Comparison of ENCODE assay signal across 8 mouse cellular contexts in genomic region chr8:78741965-78742364, GRCm38 (mm10).
A peak's percentile ranks its signal among the peaks of the same experiment; 100 is the strongest.
DNase-seq lines count a peak whose midpoint lies in the region; ATAC-seq and TF ChIP-seq lines count a peak whose summit lies in the region.

No protein-coding gene starts in this region.

- DNase-seq in lung, postnatal 10 days = no peak
- DNase-seq in hindbrain, postnatal 0 days (ENCODE audit: low spot score) = peak; percentile 74
- DNase-seq in gastrocnemius, adult 18-20 months (ENCODE audit: low spot score) = no peak
- no peak for DNase-seq in ovary, postnatal 36 days (ENCODE audit: low spot score)
- DNase-seq in right cerebral cortex, postnatal 4 days = no peak

- no peak overlapping the region for H3K4me3 ChIP-seq in lung, embryonic 15.5 days
- H3K4me3 ChIP-seq in embryonic facial prominence, embryonic 15.5 days (replicated peaks) = no peak overlapping the region
- no peak overlapping the region for H3K4me3 ChIP-seq in hindbrain, postnatal 0 days (ENCODE audit: low read length)
- H3K4me3 ChIP-seq in neural tube, embryonic 14.5 days (ENCODE audit: low read depth, low read length) = no peak overlapping the region

- H3K27me3 ChIP-seq in lung, embryonic 15.5 days = no peaks in the 10 kb centered on the region
- H3K27me3 ChIP-seq in embryonic facial prominence, embryonic 15.5 days = no peaks in the 10 kb centered on the region
- no peaks in the 10 kb centered on the region for H3K27me3 ChIP-seq in hindbrain, postnatal 0 days (ENCODE audit: insufficient read depth, low read length)
- H3K27me3 ChIP-seq in neural tube, embryonic 14.5 days (ENCODE audit: control insufficient read depth, insufficient read depth, low read length) = no peaks in the 10 kb centered on the region

- no peaks in the 10 kb centered on the region for H3K9me3 ChIP-seq in lung, embryonic 15.5 days
- H3K9me3 ChIP-seq in embryonic facial prominence, embryonic 15.5 days (replicated peaks) = no peaks in the 10 kb centered on the region
- no peaks in the 10 kb centered on the region for H3K9me3 ChIP-seq in hindbrain, postnatal 0 days (ENCODE audit: low read length)
- no peaks in the 10 kb centered on the region for H3K9me3 ChIP-seq in neural tube, embryonic 14.5 days (ENCODE audit: control insufficient read depth, low read length)

- H3K4me1 ChIP-seq in lung, embryonic 15.5 days = peaks cover 26% of the 10 kb centered on the region
- H3K4me1 ChIP-seq in embryonic facial prominence, embryonic 15.5 days = peaks cover 36% of the 10 kb centered on the region
- peaks cover 9% of the 10 kb centered on the region; the same call in 1 of the 2 replicates for H3K4me1 ChIP-seq in hindbrain, postnatal 0 days (ENCODE audit: insufficient read depth, low read length)
- no peaks in the 10 kb centered on the region for H3K4me1 ChIP-seq in neural tube, embryonic 14.5 days (ENCODE audit: control insufficient read depth, insufficient read depth, low read length)

- H3K4me2 ChIP-seq in lung, embryonic 15.5 days = peak overlapping the region; percentile 20; the same call in 1 of the 2 replicates
- no peak overlapping the region; the same call in 1 of the 2 replicates for H3K4me2 ChIP-seq in embryonic facial prominence, embryonic 15.5 days (replicated peaks)
- H3K4me2 ChIP-seq in hindbrain, postnatal 0 days (ENCODE audit: low read depth, low read length) = peak overlapping the region; percentile 13; the same call in 1 of the 2 replicates
- H3K4me2 ChIP-seq in neural tube, embryonic 14.5 days (ENCODE audit: low read depth, low read length) = no peak overlapping the region

- H3K36me3 ChIP-seq in lung, embryonic 15.5 days = no peaks in the 10 kb centered on the region
- H3K36me3 ChIP-seq in embryonic facial prominence, embryonic 15.5 days = no peaks in the 10 kb centered on the region
- no peaks in the 10 kb centered on the region for H3K36me3 ChIP-seq in hindbrain, postnatal 0 days (ENCODE audit: insufficient read depth, low read length)
- H3K36me3 ChIP-seq in neural tube, embryonic 14.5 days (ENCODE audit: control insufficient read depth, insufficient read depth, low read length) = no peaks in the 10 kb centered on the region

- WGBS in lung, embryonic 15.5 days = 5% methylated on average over 3 of the region's 3 CpGs
- WGBS in embryonic facial prominence, embryonic 15.5 days = 2% methylated on average over 3 of the region's 3 CpGs
- WGBS in hindbrain, postnatal 0 days = 17% methylated on average over 3 of the region's 3 CpGs
- 43% methylated on average over 3 of the region's 3 CpGs for WGBS in neural tube, embryonic 14.5 days

- peak; percentile 50 for ATAC-seq in lung, embryonic 15.5 days (ENCODE audit: borderline replicate concordance, extremely low read depth, low FRiP score, low TSS enrichment)
- peak; percentile 51 for ATAC-seq in embryonic facial prominence, embryonic 15.5 days (ENCODE audit: insufficient number of reproducible peaks, low FRiP score, low TSS enrichment, low read depth)
- peak; percentile 75 for ATAC-seq in hindbrain, postnatal 0 days
- ATAC-seq in neural tube, embryonic 14.5 days (ENCODE audit: low read depth) = peak; percentile 41

- TF ChIP-seq CTCF in hindbrain, postnatal 0 days (IDR thresholded peaks at IDR 0.05; ENCODE audit: low read depth) = peak; percentile 36; the same call in 1 of the 2 replicates

- H3K27ac ChIP-seq in lung, embryonic 15.5 days = peak overlapping the region; percentile 94
- peak overlapping the region; percentile 88 for H3K27ac ChIP-seq in embryonic facial prominence, embryonic 15.5 days (replicated peaks)
- H3K27ac ChIP-seq in hindbrain, postnatal 0 days = peak overlapping the region; percentile 80
- peak overlapping the region; percentile 8; the same call in 1 of the 2 replicates for H3K27ac ChIP-seq in neural tube, embryonic 14.5 days (ENCODE audit: low read depth, low read length)

- no peak overlapping the region for H3K9ac ChIP-seq in lung, embryonic 15.5 days
- H3K9ac ChIP-seq in embryonic facial prominence, embryonic 15.5 days = no peak overlapping the region
- no peak overlapping the region for H3K9ac ChIP-seq in hindbrain, postnatal 0 days (replicated peaks; ENCODE audit: low read length)
- H3K9ac ChIP-seq in neural tube, embryonic 14.5 days (replicated peaks; ENCODE audit: low read depth, low read length) = no peak overlapping the region

Comparison
In these comparisons a context has a peak if more than half of its experiments do, and no peak if none do; other contexts are left out.
1. H3K27ac ChIP-seq: peak in every context shown above with its lines; median percentile 94 in lung, embryonic 15.5 days; 88 in embryonic facial prominence, embryonic 15.5 days; 80 in hindbrain, postnatal 0 days; 8 in neural tube, embryonic 14.5 days.
2. H3K4me2 ChIP-seq: peak in lung, embryonic 15.5 days (single experiment) and hindbrain, postnatal 0 days (single experiment); none in embryonic facial prominence, embryonic 15.5 days (single experiment) and neural tube, embryonic 14.5 days (single experiment).
3. Peak in every context shown above with its lines, with median percentiles within 50 percentile points of each other: ATAC-seq.